Mouse (Mus musculus) adrenal gland, adult (tissue): ENCODE data around the gene Aldh3b2.

Experiments
- DNase-seq, 2 experiments: peaks; one replicate each; pipeline ENCODE4 v3.0.0; 2022 to 2023; ENCODE audit warnings: low spot score in 1 of 2; ENCODE audit not compliant: inconsistent age in 2 of 2

Gene Aldh3b2

DNA sequence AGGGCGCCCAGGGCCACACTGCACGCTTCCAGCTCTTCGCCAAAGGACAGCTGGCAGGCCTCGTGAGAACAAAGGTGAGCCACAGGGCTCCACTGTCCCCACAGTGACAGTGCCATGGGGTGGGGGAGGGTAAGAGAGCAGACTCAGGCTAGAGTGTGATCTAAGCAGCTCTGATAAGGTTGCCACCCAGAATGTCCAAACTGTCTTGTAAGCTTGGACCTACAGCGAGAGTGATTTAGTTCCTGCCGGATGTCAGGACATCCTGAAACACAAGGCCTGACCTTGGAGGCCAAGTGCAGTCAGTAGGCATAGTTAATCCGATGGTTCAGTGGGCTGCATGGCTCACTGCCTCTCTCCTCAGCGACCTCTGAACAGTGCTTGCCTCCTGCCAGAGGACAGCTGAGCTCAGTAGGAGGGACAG, 13.1 kb downstream of the Aldh3b2 start:
- DNase-seq: peak; percentile 86 to 88

DNA sequence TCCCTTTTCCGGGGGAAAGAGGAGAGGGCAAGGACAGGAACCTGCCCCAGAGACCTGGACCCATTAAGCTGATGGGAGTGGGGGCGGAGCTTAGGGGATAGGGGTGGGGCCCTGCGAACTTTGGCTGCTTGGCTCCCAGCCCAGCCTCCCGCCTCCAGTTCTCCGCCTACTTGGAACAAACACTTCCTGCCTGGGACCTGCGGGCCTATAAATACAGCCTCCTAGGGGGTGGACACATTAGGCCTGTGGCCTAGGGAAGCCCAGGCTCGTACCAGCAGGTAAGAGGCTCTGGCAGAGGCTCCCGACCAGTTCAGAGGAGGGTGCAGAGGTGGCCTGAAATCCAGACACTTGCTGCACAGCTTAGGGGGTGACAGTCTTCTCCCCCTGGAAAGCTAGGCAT, 14.2 kb downstream of the Aldh3b2 start, which contains the start of gene Acy3:
Gene Acy3 (plus strand): TSS at position 237 of the 400 bp plus-strand sequence.
- peak; percentile 90 to 96 for DNase-seq

DNA sequence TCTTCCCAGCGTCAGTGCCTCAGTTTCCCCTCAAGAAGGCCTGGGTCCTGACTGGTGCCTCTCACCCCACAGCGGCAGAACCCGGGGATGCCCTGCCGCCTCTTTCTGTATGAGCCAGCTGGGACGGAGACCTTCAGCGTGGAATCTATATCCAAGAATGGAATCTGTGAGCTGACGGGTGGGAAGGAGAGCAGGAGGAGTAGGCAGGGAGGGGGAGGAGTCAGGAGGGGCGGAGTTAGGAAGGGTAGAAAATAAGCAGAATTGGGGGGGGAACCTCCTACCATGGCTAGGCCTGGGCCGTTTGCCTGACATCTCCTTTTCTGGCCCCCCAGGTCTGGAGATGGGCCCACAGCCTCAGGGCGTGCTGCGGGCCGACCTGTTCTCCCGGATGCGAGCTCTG, 15.9 kb downstream of the Aldh3b2 start:
- DNase-seq: no peak

DNA sequence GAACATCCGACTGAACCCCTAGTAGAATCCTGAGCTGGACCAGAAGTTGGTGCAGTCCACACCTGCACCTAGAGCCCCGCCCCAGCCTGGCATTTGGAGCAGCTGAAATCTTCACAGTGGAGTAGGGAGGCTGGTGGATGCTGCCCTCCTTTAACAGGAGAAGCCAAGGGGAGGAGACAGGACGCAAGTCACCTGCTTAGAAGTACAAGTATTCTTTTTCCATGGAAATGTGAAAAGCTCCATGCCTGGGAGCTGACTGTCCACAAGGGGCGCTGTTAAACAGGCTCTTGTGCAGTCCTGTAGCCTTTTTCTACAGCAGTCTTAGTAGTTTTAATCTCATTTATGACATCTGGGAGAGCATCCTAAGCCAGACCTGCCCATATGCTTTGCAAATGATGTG, 16.6 kb downstream of the Aldh3b2 start:
- DNase-seq: no peak

DNA sequence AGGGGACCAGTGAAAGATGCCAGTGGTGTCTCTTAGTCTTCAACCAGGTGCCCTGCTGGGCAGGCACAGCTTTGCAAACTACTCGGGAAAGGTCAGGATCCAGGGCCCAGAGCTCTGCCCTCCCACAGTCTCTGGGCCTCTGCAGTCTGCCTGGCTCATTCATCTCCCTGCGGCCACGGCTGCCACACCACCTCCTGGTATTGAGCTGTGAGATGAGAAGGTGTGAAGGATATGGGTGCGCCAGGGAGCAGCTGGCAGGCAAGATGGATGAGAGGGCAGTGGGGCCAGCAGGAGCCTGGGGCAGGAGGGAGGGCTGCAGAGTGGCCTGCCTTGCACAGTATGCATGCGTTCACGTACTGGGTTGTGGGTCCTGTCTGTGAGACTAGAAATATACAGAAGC, 18.7 kb downstream of the Aldh3b2 start:
- no peak for DNase-seq

DNA sequence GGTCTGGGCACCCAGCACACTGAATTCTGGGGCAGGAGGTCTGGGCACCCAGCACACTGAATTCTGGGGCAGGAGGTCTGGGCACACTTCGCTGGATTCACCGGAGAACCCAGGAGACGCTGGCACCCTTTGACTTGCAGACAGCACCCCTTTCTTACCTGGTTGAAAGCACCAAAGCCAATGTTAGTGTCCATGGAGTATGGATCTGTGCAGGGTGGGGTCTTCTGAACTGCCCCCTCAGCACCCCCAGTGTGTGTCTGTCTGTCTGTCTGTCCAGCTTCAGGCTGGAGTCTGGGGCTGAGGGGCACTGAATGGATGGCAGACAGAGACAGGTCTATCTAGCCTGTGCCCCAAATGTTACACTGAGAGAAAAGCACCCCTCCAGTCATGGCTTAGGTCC, 19.4 kb downstream of the Aldh3b2 start:
- DNase-seq: no peak

DNA sequence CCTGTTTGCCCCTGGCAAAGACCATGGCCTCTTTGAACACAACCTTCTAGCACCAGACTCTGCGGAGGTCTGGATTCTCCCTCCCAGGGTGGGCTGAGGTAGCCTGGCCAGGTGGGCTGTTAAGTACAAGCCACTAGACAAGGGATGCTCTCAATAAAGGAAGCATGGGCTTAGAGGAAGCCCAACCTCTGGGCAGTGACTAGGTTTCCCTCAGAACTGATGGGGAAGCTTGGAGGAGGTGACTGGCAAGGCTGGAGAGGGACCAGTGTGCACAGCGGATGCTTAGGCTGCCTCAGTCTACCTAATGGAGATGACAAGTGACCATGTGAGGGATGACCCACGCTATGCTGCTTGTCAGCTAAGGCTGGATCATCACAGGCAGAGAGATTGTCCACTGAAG, 19.8 kb downstream of the Aldh3b2 start:
- DNase-seq: no peak

DNA sequence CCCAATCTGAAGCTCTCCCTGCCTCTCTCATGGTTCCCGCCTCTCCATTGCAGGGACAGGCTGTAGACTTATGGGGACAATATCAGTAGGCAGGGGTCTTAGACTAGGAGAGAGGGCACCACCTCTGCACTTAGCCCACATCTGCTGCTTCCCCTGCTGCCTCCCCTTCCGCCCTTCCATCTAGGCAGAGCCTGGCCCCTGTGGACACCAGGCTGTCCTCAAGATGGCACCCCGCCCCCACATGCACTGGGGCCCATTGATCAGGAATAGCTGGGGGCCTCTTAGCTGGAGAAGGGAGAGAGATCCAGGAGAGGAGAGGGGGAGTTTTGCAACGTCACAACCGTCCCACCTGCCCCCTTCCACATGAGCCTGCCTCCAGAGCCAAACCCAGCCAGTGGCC, 20.3 kb downstream of the Aldh3b2 start, which contains the start of gene Tbx10:
Gene Tbx10 (plus strand): TSS at position 337 of the 400 bp plus-strand sequence.
- DNase-seq: no peak

DNA sequence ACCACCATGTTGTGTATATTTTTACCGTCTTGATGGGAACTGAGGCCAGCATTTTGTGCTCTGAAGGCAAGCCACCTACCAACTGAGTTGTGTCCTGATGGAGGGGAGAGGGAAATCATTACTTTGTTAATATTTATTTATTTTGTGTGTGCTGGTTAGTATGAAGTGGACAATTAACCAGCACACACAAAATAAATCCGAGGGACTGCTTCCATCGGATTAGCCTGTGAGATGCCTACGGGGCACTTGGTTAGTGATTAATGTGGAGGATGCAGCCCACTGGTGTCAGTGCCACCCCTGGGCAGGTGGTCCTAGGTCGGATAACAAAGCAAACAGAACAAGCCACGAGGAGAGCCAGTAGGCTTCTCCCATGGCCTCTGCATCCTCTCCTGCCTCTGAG, 22.8 kb downstream of the Aldh3b2 start:
- no peak for DNase-seq

DNA sequence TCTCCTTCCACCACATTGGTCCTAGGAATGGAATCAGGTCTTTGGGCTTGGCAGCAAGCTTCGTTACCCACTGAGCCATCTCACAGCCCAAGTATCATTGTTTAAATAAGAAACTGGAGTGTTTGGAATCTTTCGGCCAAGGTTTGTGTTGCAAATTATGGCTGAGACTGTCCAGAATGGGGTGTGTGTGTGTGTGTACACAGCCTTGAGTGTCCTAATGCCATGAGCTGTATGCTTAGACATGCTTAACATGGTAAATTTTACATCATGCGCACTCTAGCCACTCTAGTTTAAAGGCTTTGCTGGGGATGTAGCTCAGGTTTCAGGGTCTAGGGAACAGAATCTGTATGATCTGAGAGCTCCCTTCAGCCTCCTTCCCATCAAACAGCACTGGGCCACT, 23.4 kb downstream of the Aldh3b2 start:
- DNase-seq: no peak

DNA sequence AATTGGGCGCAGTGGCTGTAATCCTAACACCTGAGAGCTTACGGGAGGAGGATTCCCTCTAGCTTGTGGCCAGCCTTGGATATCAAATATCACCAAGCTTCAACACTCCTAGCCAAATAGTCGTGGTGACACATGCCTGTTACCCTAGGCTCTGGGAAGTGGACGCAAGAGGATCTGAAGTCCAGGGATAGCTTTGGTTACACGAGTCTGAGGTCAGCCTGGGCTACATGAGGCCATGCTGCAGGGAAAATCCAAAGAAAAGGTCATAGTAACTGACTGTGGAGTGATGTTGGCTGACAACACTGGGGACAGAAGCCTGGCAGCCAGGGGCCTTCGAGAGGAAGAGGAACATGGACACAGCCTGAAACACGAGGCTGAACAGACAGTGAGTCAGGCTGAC, 24.0 kb downstream of the Aldh3b2 start:
- no peak for DNase-seq

DNA sequence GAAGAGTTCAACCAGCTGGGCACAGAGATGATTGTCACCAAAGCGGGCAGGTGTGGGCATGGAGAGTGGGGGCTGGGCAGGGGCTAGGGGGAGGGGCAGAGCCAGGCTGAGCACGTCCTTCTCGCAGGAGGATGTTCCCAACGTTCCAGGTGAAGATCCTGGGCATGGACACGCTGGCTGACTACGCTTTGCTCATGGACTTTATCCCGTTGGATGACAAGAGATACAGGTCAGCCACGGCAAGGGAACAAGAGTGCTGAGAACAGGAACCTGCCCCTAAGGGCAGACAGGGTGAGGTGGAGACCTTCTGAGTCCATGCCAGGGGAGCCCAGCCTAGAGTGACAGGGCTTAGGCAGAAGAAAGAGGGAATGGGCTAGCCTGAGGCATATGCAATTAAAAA, 24.6 kb downstream of the Aldh3b2 start:
- DNase-seq: no peak

DNA sequence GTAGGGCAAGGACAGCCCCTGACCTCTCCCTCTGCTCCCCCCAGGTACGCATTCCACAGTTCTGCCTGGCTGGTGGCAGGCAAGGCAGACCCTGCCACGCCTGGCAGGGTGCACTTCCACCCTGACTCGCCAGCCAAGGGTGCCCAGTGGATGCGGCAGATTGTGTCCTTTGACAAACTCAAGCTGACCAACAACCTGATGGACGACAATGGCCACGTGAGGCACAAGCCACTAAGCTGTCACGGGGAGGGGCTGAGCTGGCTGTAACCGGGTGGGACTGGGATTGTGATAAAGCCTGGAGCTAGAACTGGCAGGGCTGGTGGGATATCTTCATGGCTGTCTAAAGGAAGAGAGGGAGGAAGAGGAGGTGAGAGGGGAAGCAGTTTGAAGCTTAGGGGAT, 25.1 kb downstream of the Aldh3b2 start:
- DNase-seq: no peak

DNA sequence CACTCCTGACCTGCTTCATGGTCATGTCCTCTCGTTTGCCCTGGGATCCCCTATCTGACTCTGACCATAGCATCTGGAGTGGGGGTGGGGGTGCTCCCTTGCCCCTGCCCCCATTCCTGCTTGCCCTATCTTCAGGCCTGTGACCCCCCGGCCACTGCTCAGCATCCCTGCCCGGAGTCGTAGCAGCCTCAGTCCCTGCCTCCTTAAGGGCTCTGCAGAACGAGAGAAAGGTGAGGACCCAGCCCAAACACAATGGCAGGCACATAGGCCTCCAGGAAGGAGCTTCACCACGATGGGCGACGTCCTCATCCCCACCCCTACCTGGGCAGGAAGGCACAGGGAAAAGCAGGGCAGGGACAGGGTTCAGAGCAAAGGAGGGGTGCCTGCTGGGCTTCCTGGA, 26.2 kb downstream of the Aldh3b2 start:
- DNase-seq: no peak

DNA sequence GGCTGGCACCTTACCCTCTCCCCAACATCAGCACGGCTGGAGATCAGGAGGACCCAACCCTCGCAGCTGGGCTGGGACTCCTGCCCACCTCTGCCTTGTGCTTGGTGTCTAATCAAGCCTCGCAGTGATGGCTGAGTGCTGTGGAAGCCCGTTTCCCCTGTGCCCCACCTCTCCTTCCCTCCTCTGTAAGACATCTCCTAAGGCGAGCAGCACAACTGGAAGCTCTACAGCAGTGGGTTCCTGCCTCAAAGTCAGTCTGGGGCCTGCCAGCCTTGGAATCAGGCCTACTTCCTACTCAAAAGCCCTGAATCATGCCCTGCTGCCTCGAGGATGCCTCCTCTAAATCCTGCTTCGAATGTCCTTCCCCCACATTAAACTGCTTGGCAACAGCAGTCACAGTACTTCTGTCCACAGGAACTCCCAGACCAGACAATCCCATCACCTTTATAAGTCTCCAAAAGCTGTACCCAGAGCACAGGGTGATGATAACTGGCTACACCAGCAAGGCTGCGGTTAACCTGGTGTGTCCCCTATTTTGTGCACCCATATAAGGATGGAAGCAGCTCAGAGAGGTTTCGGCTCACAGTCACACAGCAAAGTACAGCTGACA, 27.1 kb downstream of the Aldh3b2 start:
- DNase-seq: no peak

DNA sequence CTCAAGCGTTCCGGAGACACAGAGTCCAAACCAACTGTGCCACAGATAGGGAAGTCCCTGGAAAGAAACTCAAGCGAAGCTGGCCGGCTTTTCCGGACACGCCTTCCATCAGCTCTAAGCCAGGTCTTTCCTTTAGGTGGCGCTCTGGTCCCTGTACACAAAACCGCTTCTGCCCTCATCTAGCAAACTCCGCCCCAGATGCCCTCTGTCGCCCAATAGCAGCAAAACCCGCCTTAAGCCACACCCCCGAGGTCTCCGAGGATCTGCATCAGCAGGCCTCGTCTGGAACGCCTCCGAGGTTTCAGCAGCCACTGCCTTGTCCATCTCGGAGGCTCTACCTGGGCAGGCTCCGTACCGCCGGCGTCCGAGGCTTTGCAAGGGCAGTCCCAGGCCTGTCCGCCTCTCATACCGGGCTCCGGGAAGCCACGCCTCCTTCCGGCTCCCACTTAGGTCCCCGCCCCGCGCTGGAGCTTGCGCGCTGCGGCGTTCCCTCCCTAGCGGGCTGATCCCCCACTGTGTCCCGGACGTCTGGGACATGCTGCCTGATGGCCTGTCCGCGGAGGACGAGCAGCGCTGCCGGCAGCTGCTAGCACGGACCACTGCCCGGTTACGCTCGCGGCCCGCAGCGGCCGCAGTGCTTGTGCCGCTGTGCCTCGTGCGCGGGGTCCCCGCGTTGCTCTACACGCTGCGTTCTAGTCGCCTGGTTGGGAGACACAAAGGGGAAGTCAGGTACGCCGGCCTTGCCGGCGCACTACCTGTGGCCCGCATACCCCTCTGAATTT, 28.2 kb downstream of the Aldh3b2 start, which contains the start of the genes Nudt8 and Gm49405:
Gene Nudt8 (plus strand): TSS at position 462 of the 782 bp plus-strand sequence.
Gene Gm49405 (plus strand): TSS at position 508 of the 782 bp plus-strand sequence.
- peak; percentile 98 to 99 for DNase-seq

DNA sequence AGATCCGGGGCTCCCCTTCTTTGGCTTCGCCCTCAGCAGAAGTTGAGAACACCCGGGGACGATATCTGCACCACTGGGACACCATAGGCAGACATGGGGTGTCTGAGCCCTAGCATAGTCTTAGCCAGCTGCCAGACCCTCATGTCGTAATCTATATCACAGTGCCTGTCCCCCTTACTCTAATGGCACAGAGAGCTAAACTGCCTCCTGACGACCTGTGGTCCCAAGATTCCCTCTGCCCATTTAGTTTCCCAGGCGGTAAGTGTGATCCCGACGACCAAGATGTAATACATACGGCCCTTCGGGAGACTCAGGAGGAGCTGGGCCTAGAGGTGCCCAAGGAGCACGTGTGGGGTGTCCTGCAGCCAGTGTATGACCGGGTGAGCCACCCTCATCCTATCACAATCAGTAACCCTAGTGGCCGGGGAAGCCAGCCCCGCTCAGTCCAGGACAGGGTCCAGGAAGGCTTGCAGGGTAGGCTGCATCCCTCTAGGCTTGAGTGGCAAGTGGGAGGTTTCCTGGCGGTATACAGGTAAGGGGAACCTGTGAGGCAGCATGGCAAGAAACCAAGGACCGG, 28.9 kb downstream of the Aldh3b2 start:
- no peak for DNase-seq

DNA sequence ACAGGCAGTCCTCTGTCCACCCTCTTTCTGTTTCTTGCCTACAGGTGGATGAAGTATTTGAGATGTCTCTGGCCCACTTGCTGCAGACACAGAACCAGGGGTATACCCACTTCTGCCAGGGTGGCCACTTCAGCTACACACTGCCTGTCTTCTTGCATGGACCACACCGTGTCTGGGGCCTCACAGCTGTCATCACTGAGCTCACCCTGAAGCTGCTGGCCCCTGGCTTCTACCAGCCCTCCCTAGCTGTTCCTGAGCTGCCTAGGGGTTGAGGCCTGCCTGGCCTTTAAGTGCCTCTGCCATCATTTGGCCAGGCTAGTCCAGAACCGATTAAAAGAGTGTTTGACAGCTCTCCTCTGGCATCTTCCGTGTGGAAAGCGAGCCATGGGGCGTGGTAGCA, 29.6 kb downstream of the Aldh3b2 start:
- DNase-seq: no peak

DNA sequence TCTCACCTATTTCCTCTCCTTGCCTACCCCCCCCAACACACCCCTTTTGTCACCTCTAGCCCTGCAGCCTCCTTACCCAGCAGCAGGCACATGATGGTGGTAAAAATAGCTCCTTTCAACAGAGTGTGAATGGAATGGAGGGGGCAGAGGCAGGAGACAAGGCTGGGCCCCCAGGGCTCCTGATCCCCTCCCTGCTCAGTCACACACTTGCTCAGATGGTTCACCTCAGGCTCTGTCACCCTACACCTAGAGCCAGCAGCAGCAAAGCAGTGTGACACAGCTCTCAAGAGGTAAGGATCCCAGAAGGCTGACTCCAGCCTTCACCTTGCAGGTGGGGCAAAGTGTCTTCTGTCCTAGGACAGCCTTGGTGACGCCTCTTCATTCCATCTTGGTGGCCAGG, 31.0 kb downstream of the Aldh3b2 start, which contains the start of gene Doc2g:
Gene Doc2g (plus strand): TSS at position 202 of the 400 bp plus-strand sequence.
- no peak for DNase-seq

DNA sequence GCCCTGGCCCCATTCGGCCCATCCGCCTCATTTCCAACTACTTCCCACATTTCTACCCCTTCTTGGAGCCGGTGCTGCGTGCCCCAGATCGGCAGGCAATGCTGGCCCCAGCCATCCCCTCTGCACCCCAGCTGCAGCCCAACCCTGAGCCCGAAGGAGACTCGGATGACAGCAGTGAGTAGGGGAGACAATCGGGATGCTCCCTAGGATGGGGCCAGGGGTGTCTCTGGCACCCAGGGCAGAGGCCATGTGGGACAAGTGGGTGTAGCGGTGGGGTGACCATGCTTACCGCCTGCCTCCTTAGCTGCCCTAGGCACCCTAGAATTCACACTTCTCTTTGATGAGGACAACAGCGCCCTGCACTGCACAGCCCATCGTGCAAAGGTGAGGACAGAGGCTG, 31.5 kb downstream of the Aldh3b2 start:
- no peak for DNase-seq

DNA sequence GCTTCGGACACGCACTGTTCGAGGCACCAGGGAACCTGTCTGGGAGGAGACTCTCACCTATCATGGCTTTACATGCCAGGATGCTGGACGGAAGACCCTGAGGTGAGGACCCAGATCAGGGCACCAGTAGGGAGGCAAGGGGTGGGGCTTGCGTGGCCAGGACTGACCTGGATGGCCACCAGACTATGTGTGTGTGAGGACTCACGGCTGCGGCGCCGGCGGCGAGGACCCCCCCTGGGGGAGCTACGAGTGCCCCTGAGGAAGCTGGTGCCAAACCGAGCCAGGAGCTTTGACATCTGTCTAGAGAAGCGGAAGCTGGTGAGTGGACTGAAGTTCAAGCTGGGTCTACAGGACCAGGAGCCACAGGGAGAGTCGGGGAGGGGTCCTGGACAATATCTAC, 32.2 kb downstream of the Aldh3b2 start:
- no peak for DNase-seq

DNA sequence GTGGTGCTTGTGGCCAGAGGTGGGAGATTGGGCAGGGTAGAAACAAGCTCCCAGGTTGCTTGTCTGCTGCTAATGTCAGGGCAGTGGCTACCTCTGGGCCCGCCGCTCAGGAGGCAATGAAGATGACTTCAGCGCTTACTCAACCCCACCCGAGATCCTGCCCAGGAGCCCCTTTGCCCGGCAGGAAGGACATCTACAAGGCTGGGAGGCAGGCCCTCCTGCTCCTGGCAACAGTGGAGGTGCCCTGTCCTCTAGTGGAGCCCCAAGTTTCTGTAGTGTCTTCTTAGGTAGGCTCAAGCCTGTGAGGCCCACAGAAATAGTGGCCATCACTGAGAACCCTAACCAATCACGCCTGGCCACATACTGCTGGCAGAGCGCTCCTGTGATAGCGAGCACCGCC, 33.0 kb downstream of the Aldh3b2 start:
- DNase-seq: no peak
